Mouse (Mus musculus) heart, embryonic 12.5 days (tissue): ENCODE data around the gene Gpr35. TPM values are rescaled to one million over a fixed set of nuclear protein-coding genes. Genes with fewer than 3 reads are reported as not detected.

ENCODE experiments used
- ATAC-seq: fragments of 200-750 bp; cut with Nextera tagmentation; 2 replicates; pipeline ENCODE4 v1.8.0; 2017; ENCODE audit warnings: moderate TSS enrichment, moderate library complexity; ENCODE audit not compliant: insufficient number of reproducible peaks, low FRiP score
- H3K27ac ChIP-seq: fragments of 300-500 bp; sonication (generic); 2 replicates; pipeline ENCODE4 v1.5.1; 2016; ENCODE audit warnings: mild to moderate bottlenecking, moderate library complexity; ENCODE audit not compliant: poor library complexity, severe bottlenecking
- H3K27me3 ChIP-seq: fragments of 300-500 bp; sonication (generic); replicated peaks from 2 replicates; pipeline ENCODE4 v1.6.1; 2016; ENCODE audit warnings: mild to moderate bottlenecking, moderate library complexity
- H3K36me3 ChIP-seq: fragments of 300-500 bp; sonication (generic); 2 replicates; pipeline ENCODE4 v1.6.1; 2016; ENCODE audit warnings: mild to moderate bottlenecking, moderate library complexity
- H3K4me1 ChIP-seq: fragments of 300-500 bp; sonication (generic); replicated peaks from 2 replicates; pipeline ENCODE4 v1.6.1; 2016; ENCODE audit warnings: mild to moderate bottlenecking
- H3K4me2 ChIP-seq: fragments of 300-500 bp; sonication (generic); 2 replicates; pipeline ENCODE4 v1.6.1; 2016; ENCODE audit warnings: mild to moderate bottlenecking, moderate library complexity
- H3K4me3 ChIP-seq: fragments of 300-500 bp; sonication (generic); 2 replicates; pipeline ENCODE4 v1.5.1; 2016; ENCODE audit warnings: mild to moderate bottlenecking
- H3K9ac ChIP-seq: fragments of 300-500 bp; sonication (generic); 2 replicates; pipeline ENCODE4 v1.6.1; 2016; ENCODE audit warnings: mild to moderate bottlenecking, moderate library complexity
- H3K9me3 ChIP-seq: fragments of 300-500 bp; sonication (generic); replicated peaks from 2 replicates; pipeline ENCODE4 v1.6.1; 2016; ENCODE audit warnings: mild to moderate bottlenecking, moderate library complexity
- WGBS: fragments of 180-500 bp; shearing (Covaris S2); methylation state at CpG from one replicate; pipeline ENCODE4 v1.1.7; 2016; 5-methylcytosine and 5-hydroxymethylcytosine counted together
- polyA plus RNA-seq: library from polyadenylated mRNA; unstranded; fragments of >200 nt; fragmentation: Nextera tagmentation; extraction: Ambion mirVana; gene quantifications from 2 replicates; pipeline ENCODE4 v1.2.1, GENCODE M21; 2016

Gene Gpr35
- polyA plus RNA-seq, 1 experiment from 2014 or later = 1.0 TPM

DNA sequence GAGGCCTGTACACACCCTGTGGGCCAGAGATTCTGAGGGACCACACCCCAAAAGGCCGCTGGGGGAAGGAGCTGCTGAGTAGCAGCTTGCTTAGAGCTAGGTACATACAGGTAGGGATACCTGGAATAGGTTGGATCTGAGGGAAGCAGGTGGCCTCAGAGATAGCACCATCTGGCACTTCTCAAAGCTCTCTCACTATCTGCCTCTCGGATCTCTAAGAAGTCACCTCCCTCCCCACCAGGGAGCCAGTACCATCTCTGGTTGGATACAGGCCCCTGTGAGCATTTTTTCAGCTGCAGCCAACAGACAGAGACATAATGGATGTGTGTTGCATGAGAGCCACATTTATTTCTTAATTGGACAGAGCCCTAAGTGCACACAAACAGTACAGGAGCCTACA is 64.5 kb downstream of the Gpr35 start:
- Histone ChIP-seq H3K36me3 (no peaks in the 10 kb centered on the region), H3K9me3 (no peaks in the 10 kb centered on the region), H3K9ac (no peak overlapping the region), H3K4me2 (no peak overlapping the region), H3K4me1 (no peaks in the 10 kb centered on the region), H3K4me3 (no peak overlapping the region), H3K27ac (no peak overlapping the region), H3K27me3 (0 out of 2 replicates have a peak, but pooled peaks cover 8% of the 10 kb centered on the region)
- ATAC-seq = no peak
- 40% methylated on average over 2 of the region's 2 CpGs for WGBS

DNA sequence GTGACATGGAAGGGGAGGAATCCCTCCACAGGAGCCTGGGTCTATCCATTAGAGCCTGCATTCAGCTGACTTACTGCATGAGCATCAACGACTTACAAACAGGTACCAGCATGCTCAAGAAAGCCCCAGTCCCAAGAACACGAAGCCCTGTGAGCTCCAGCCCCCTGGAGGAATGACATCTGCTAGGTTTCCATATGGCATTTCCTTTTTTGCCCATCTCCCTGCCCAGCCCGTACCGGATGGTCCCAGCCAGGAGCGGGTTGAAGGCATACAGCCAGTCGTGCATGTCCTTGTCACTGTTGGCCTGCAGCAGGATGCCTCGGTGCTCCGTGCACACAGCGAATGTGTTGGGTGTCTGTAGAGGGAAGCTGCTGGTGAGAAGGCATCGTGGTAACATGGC is 68.1 kb downstream of the Gpr35 start:
- Histone ChIP-seq H3K4me3 (no peak overlapping the region), H3K4me2 (no peak overlapping the region), H3K27ac (no peak overlapping the region), H3K4me1 (no peaks in the 10 kb centered on the region), H3K9ac (no peak overlapping the region), H3K9me3 (no peaks in the 10 kb centered on the region), H3K27me3 (peaks cover 29% of the 10 kb centered on the region), H3K36me3 (no peaks in the 10 kb centered on the region)
- 84% methylated on average over 10 of the region's 10 CpGs for WGBS
- ATAC-seq = no peak

DNA sequence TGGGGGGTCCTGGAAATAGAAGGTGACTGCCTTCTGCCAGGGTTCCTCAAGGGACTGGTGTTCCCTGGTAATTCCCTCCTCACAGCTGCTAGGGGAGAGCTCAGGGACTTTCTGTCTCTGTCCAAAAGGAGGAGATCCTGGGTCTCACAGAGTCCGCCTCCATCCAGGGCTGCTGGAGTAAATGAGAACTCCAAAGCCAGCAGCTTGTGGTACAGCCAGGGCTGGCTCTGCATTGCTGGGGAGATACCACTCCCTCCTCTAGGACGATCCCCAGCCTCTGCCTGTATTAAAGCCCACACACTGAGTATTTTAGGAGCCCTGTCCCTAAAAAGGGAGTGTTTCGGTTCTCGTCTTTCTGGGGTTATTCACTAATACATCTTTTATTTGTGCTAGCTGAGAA is 69.9 kb downstream of the Gpr35 start:
- Histone ChIP-seq H3K4me3 (no peak overlapping the region), H3K27me3 (peaks cover 33% of the 10 kb centered on the region), H3K27ac (no peak overlapping the region), H3K9ac (no peak overlapping the region), H3K4me2 (no peak overlapping the region), H3K36me3 (no peaks in the 10 kb centered on the region), H3K9me3 (no peaks in the 10 kb centered on the region), H3K4me1 (no peaks in the 10 kb centered on the region)
- no peak for ATAC-seq
- 72% methylated on average over 4 of the region's 4 CpGs for WGBS

DNA sequence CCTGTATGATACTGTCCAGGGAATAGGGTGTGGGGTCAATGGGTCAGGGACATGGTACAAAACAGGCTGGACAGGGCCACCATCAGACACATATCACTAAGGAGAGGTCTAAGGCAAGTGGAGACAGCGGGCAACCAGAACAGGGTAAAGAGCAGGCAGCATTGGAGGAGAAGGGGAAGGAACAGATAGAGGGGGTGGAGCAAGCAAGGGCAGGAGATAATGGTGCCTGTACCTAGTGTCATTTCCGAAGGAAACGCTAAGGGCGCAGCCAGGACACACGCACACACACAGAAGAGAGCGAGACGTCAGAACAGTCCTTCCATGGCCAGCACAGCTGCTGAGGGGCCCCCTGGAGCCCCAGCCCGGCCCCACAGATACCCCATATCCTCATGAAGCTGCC is 75.9 kb downstream of the Gpr35 start:
- H3K9me3 ChIP-seq = no peaks in the 10 kb centered on the region

DNA sequence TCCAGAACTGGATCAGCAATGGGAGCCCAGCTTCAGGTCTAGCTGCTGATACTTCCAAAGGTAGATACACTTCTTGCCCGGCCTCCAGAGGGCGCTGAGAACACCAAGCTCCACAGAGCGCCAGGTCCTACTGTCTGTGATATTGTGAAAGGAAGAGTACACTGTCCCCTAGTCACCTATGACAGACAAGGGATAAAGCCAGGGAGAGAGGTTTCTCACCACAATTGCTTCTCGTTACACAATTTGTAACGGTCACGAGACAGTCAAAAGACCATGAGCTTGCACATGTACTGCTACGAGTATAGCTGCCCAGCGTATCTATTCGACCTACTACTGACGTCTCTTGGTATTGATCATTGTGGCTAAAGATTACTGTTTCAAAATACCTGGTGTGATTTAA is 78.7 kb downstream of the Gpr35 start:
- Histone ChIP-seq H3K4me1 (peaks cover 18% of the 10 kb centered on the region), H3K4me2 (no peak overlapping the region)
- WGBS = 92% methylated on average over 10 of the region's 10 CpGs

More for the DNA sequence above, 75.9 kb downstream of the Gpr35 start:
- peaks cover 23% of the 10 kb centered on the region for H3K27me3 ChIP-seq
- no peak overlapping the region for H3K4me2 ChIP-seq
- no peak overlapping the region for H3K27ac ChIP-seq
- no peaks in the 10 kb centered on the region for H3K36me3 ChIP-seq
- H3K4me1 ChIP-seq = no peaks in the 10 kb centered on the region
- H3K4me3 ChIP-seq = no peak overlapping the region
- no peak overlapping the region for H3K9ac ChIP-seq
- ATAC-seq = no peak
- WGBS = 78% methylated on average over 8 of the region's 8 CpGs

DNA sequence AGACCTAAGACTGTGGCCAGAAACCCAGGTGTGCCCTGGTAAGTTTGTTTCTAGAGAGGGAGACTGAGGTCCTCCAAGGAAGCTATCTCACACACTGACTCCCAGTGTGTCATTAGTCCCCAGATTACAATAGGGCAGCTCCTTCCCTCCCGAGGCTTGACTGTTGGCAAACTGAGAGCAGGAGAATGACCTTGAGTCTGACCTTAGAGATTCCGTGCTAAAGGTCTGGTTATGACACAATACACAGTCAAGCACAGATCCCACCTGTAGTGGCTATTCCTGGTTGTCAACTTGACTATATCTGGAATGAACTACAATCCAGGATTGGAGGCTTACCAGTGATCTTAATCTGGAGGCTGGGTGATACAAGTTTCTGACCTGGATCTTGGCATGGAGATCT is 79.4 kb downstream of the Gpr35 start:
- Histone ChIP-seq H3K27me3 (0 out of 2 replicates have a peak, but pooled peaks cover 2% of the 10 kb centered on the region), H3K4me1 (peaks cover 18% of the 10 kb centered on the region), H3K4me3 (no peak overlapping the region), H3K4me2 (no peak overlapping the region), H3K9me3 (no peaks in the 10 kb centered on the region), H3K27ac (no peak overlapping the region), H3K9ac (no peak overlapping the region), H3K36me3 (no peaks in the 10 kb centered on the region)
- WGBS = 59% methylated on average over 2 of the region's 2 CpGs
- ATAC-seq = no peak

More for the DNA sequence above, 78.7 kb downstream of the Gpr35 start:
- no peaks in the 10 kb centered on the region for H3K9me3 ChIP-seq
- ATAC-seq = no peak
- no peak overlapping the region for H3K9ac ChIP-seq
- H3K27me3 ChIP-seq = 0 out of 2 replicates have a peak, but pooled peaks cover 4% of the 10 kb centered on the region
- no peak overlapping the region for H3K4me3 ChIP-seq
- H3K36me3 ChIP-seq = no peaks in the 10 kb centered on the region
- H3K27ac ChIP-seq = no peak overlapping the region

DNA sequence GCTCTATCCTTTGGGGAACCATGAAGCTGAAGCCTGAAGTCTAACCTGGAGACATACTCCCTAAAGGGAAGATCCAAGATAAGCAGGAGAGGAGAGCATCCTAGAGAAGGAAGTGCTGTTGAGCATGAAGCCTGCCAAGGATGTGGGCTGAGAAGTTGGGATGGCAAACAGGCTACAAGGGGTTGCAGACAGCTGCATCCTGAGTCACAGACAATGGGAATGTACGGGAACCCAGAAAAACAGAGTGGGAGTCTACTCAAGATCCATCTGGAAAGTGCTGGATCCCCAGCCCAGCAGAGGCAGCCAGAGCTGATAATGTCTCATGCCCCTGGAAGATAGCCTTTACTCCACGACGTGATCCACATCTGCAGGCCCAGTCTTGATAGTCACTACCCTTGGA is 80.5 kb downstream of the Gpr35 start:
- Histone ChIP-seq H3K36me3 (no peaks in the 10 kb centered on the region), H3K4me1 (peaks cover 25% of the 10 kb centered on the region), H3K4me3 (no peak overlapping the region), H3K9ac (no peak overlapping the region), H3K9me3 (no peaks in the 10 kb centered on the region), H3K27ac (no peak overlapping the region), H3K4me2 (no peak overlapping the region), H3K27me3 (no peaks in the 10 kb centered on the region)
- ATAC-seq = no peak
- 71% methylated on average over 3 of the region's 3 CpGs for WGBS

DNA sequence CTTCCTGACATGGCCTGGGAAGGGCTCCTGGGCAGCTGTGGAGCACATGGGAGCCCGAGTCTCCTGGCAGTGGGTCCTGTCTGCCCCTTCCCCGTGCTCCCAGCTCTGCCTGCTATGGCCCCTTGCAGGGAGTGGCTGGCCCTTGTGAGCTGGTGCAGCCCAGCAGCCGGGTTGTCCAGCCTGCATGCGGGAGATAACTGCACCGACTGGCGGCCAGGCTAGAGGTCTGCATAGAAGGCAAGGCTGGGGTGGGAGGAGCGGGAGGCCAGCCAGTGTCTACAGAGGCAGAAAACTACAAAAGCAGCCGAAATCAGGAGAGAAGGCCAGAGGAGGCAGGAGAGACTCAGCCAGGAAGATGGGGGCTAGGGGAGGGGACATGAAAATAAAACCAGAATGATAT is 83.3 kb downstream of the Gpr35 start:
- WGBS = 16% methylated on average over 8 of the region's 8 CpGs
- H3K27me3 ChIP-seq = no peaks in the 10 kb centered on the region
- H3K27ac ChIP-seq = no peak overlapping the region
- no peak overlapping the region for H3K4me2 ChIP-seq
- peaks cover 10% of the 10 kb centered on the region for H3K9me3 ChIP-seq
- H3K4me1 ChIP-seq = peaks cover 25% of the 10 kb centered on the region
- ATAC-seq = peak; percentile 83
- 0 out of 2 replicates have a peak, but pooled peaks cover 7% of the 10 kb centered on the region for H3K36me3 ChIP-seq
- H3K9ac ChIP-seq = no peak overlapping the region
- no peak overlapping the region for H3K4me3 ChIP-seq

DNA sequence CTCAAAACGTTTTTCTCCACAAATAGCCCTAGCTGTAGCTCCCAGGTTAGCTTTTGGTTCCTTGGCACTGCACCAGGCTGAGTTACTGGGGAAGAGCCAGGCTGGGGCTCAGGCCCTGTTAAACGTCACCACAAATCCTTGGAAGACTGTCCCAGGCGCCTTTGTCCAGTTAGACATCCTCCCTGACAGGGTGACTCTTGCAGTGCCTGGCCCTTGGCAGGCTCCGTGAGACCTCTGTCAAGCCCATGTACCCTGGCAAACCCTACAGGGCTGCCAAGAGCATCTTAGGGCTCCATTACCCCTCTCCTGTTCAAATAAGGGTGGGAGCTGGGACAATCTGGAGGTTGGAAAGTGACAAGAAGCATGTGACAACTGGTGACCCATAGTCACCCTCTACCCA is 85.3 kb downstream of the Gpr35 start:
- H3K4me1 ChIP-seq = peaks cover 25% of the 10 kb centered on the region
- peaks cover 10% of the 10 kb centered on the region for H3K9me3 ChIP-seq
- no peak overlapping the region for H3K4me3 ChIP-seq
- 0 out of 2 replicates have a peak, but pooled peaks cover 9% of the 10 kb centered on the region for H3K36me3 ChIP-seq
- H3K27me3 ChIP-seq = no peaks in the 10 kb centered on the region
- H3K4me2 ChIP-seq = no peak overlapping the region
- 70% methylated on average over 4 of the region's 4 CpGs for WGBS
- no peak overlapping the region for H3K27ac ChIP-seq
- no peak overlapping the region for H3K9ac ChIP-seq
- ATAC-seq = no peak

Other genes starting within 250 kb of the Gpr35 start
- 67.2 and 70.3 TPM in 2 replicates for gene Gpc1, start 119.2 kb upstream of the Gpr35 start, polyA plus RNA-seq
- 0.17 and 0.18 TPM in 2 replicates for gene Ankmy1, start 48.0 kb upstream of the Gpr35 start, polyA plus RNA-seq
- 10.3 and 11.0 TPM in 2 replicates for gene Dusp28, start 43.9 kb upstream of the Gpr35 start, polyA plus RNA-seq
- 37.2 and 38.9 TPM in 2 replicates for gene Rnpepl1, start 40.1 kb upstream of the Gpr35 start, polyA plus RNA-seq
- 18.2 and 19.1 TPM in 2 replicates for gene Capn10, start 16.5 kb upstream of the Gpr35 start, polyA plus RNA-seq
- gene Aqp12, start 55.5 kb downstream of the Gpr35 start, polyA plus RNA-seq = not detected in 2 replicates
- gene Kif1a, start 151.1 kb downstream of the Gpr35 start, polyA plus RNA-seq = 7.4 and 7.7 TPM in 2 replicates
- not detected in 2 replicates for gene Agxt, start 184.4 kb downstream of the Gpr35 start, polyA plus RNA-seq
- gene 2310007B03Rik, start 210.1 kb downstream of the Gpr35 start, polyA plus RNA-seq = not detected in 2 replicates
- gene Crocc2, start 217.9 kb downstream of the Gpr35 start, polyA plus RNA-seq = 0.11 and 0.17 TPM in 2 replicates